Mouse (Mus musculus): ENCODE measurements around the gene Pramel7. TPM values are rescaled to one million over a fixed set of nuclear protein-coding genes. Genes with fewer than 3 reads are reported as not detected.

Gene Pramel7
- polyA plus RNA-seq, 1 experiment from 2014 or later = not detected

- Histone ChIP-seq H3K4me2 (replicated peaks; ENCODE audit: low read depth) (no peak overlapping the region), H3K36me3 (ENCODE audit: control insufficient read depth, insufficient read depth, low read length) (no peaks in the 10 kb centered on the region), H3K4me3 (ENCODE audit: low read depth, low read length) (no peak overlapping the region), H3K27me3 (ENCODE audit: control insufficient read depth, insufficient read depth, low read length) (no peaks in the 10 kb centered on the region), H3K9ac (ENCODE audit: low read length) (no peak overlapping the region), H3K9me3 (ENCODE audit: control insufficient read depth, low read length) (no peaks in the 10 kb centered on the region), H3K27ac (replicated peaks) (no peak overlapping the region), H3K4me1 (replicated peaks; ENCODE audit: control insufficient read depth, insufficient read depth) (no peaks in the 10 kb centered on the region)
- ATAC-seq (ENCODE audit: low FRiP score, low TSS enrichment) = no peak
- WGBS = 80% methylated on average over 3 of the region's 3 CpGs
- DNase-seq (ENCODE audit: low spot score) = no peak
- TF ChIP-seq EP300 (optimal IDR thresholded peaks at IDR 0.05) (no peak), CTCF (IDR thresholded peaks at IDR 0.05; ENCODE audit: low read depth) (no peak)
Observed at GRCm38 (mm10) chr2:87516581-87516980, 19.7 kb upstream of the Pramel7 start.

DNA sequence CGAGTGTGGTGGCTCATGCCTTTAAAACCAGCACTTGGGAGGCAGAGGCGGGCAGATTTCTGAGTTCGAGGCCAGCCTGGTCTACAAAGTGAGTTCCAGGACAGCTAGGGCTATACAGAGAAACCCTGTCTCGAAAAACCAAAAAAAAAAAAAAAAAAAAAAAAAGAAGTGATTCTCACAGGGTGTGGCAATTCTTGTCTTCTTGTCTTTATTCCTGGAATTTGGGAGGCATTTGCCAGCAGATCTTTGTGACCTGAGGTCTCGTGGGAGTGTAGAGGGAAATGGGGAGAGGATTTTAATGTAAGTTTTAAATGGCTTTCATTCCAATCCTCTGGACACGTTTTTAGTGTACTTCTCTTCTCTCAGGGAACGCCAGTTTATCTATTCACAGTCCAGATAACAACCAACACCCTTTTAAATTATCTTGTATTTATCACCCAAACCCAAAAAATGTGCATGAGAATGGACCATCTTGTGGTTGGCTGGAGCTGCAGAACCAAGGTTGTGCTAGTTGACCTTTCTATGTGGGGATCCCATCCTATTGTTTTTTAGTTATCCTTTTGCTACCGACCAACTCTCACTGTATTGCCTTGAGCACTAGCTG, 18.7 kb upstream of the Pramel7 start:
- no peak for ATAC-seq (ENCODE audit: low FRiP score, low TSS enrichment)
- H3K9ac ChIP-seq (ENCODE audit: low read length) = no peak overlapping the region
- 71% methylated on average over 7 of the region's 8 CpGs for WGBS
- no peaks in the 10 kb centered on the region for H3K27me3 ChIP-seq (ENCODE audit: control insufficient read depth, insufficient read depth, low read length)
- H3K36me3 ChIP-seq (ENCODE audit: control insufficient read depth, insufficient read depth, low read length) = no peaks in the 10 kb centered on the region
- H3K4me2 ChIP-seq (replicated peaks; ENCODE audit: low read depth) = no peak overlapping the region
- H3K4me1 ChIP-seq (replicated peaks; ENCODE audit: control insufficient read depth, insufficient read depth) = no peaks in the 10 kb centered on the region
- no peaks in the 10 kb centered on the region for H3K9me3 ChIP-seq (ENCODE audit: control insufficient read depth, low read length)
- no peak overlapping the region for H3K4me3 ChIP-seq (ENCODE audit: low read depth, low read length)
- TF ChIP-seq EP300 (optimal IDR thresholded peaks at IDR 0.05) (no peak), CTCF (IDR thresholded peaks at IDR 0.05; ENCODE audit: low read depth) (no peak)
- DNase-seq (ENCODE audit: low spot score) = no peak
- no peak overlapping the region for H3K27ac ChIP-seq (replicated peaks)

DNA sequence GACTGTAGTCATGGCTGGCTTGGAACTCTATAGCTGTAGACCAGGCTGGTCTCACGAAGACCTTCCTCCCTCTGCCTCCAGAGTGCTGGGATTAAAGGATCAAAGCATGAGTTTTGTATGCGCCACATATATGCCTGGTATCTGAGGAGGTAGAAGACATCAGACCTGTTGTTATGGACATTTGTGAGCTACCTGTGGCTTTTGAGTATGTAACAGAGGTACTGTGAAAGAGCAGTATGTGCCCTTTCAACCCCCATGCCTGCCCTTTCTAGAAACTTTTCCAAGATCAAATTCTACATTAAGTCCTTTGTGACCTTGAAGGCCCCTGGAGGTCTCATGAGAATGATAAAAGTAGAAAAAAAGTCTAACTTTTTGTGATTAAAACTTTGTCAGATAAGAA, 18.2 kb upstream of the Pramel7 start:
- Histone ChIP-seq H3K4me2 (replicated peaks; ENCODE audit: low read depth) (no peak overlapping the region), H3K4me3 (ENCODE audit: low read depth, low read length) (no peak overlapping the region), H3K9ac (ENCODE audit: low read length) (no peak overlapping the region), H3K27ac (replicated peaks) (no peak overlapping the region), H3K36me3 (ENCODE audit: control insufficient read depth, insufficient read depth, low read length) (no peaks in the 10 kb centered on the region), H3K4me1 (replicated peaks; ENCODE audit: control insufficient read depth, insufficient read depth) (no peaks in the 10 kb centered on the region), H3K9me3 (ENCODE audit: control insufficient read depth, low read length) (no peaks in the 10 kb centered on the region), H3K27me3 (ENCODE audit: control insufficient read depth, insufficient read depth, low read length) (no peaks in the 10 kb centered on the region)
- ATAC-seq (ENCODE audit: low FRiP score, low TSS enrichment) (no peak), DNase-seq (ENCODE audit: low spot score) (no peak)
- TF ChIP-seq EP300 (optimal IDR thresholded peaks at IDR 0.05) (no peak), CTCF (IDR thresholded peaks at IDR 0.05; ENCODE audit: low read depth) (no peak)
- WGBS = 79% methylated on average over 2 of the region's 2 CpGs

DNA sequence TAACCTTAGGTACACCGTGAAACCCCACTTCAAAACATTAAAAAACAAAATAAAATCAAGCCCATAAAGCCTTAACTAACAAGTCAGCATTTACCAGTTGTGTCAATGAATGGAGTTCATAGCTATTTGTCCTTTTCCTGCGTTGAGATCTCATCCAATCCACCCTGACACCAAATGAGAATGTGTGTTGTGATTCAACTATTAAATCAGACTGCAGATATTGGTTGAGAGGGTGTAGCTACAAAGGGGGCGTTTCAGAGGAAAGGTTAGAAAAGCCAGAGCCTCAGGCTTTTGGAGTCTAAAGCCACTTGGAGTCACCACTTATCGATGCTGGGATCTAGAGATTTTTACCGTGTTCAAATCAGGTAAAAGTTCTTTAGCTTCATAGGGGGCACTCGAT, 9.4 kb upstream of the Pramel7 start, which contains the start of gene Pramel6:
Gene Pramel6 (plus strand): TSS at position 301 of the 400 bp plus-strand sequence.
- Histone ChIP-seq H3K9me3 (ENCODE audit: control insufficient read depth, low read length) (no peaks in the 10 kb centered on the region), H3K27me3 (ENCODE audit: control insufficient read depth, insufficient read depth, low read length) (no peaks in the 10 kb centered on the region), H3K36me3 (ENCODE audit: control insufficient read depth, insufficient read depth, low read length) (no peaks in the 10 kb centered on the region), H3K4me2 (replicated peaks; ENCODE audit: low read depth) (no peak within 1 kb of the TSS), H3K27ac (replicated peaks) (no peak within 1 kb of the TSS), H3K4me1 (replicated peaks; ENCODE audit: control insufficient read depth, insufficient read depth) (no peaks in the 10 kb centered on the region), H3K4me3 (ENCODE audit: low read depth, low read length) (no peak within 1 kb of the TSS), H3K9ac (ENCODE audit: low read length) (no peak within 1 kb of the TSS)
- 77% methylated on average over 6 of the region's 6 CpGs for WGBS
- no peak for ATAC-seq (ENCODE audit: low FRiP score, low TSS enrichment)
- TF ChIP-seq EP300 (optimal IDR thresholded peaks at IDR 0.05) (no peak), CTCF (IDR thresholded peaks at IDR 0.05; ENCODE audit: low read depth) (no peak)
- DNase-seq (ENCODE audit: low spot score) = no peak

GRCm38 (mm10) chr2:87482276-87482675, 14.6 kb downstream of the Pramel7 start:
- no peaks in the 10 kb centered on the region for H3K9me3 ChIP-seq (ENCODE audit: control insufficient read depth, low read length)
- TF ChIP-seq CTCF (IDR thresholded peaks at IDR 0.05; ENCODE audit: low read depth) (no peak), EP300 (optimal IDR thresholded peaks at IDR 0.05) (no peak)
- no peak overlapping the region for H3K27ac ChIP-seq (replicated peaks)
- H3K9ac ChIP-seq (ENCODE audit: low read length) = no peak overlapping the region
- no peak overlapping the region for H3K4me3 ChIP-seq (ENCODE audit: low read depth, low read length)
- H3K4me2 ChIP-seq (replicated peaks; ENCODE audit: low read depth) = no peak overlapping the region
- 78% methylated on average over 2 of the region's 2 CpGs for WGBS
- no peak for ATAC-seq (ENCODE audit: low FRiP score, low TSS enrichment)
- no peaks in the 10 kb centered on the region for H3K36me3 ChIP-seq (ENCODE audit: control insufficient read depth, insufficient read depth, low read length)
- no peak for DNase-seq (ENCODE audit: low spot score)
- no peaks in the 10 kb centered on the region for H3K4me1 ChIP-seq (replicated peaks; ENCODE audit: control insufficient read depth, insufficient read depth)
- no peaks in the 10 kb centered on the region for H3K27me3 ChIP-seq (ENCODE audit: control insufficient read depth, insufficient read depth, low read length)

- DNase-seq (ENCODE audit: low spot score) (no peak), ATAC-seq (ENCODE audit: low FRiP score, low TSS enrichment) (no peak)
- Histone ChIP-seq H3K9ac (ENCODE audit: low read length) (no peak overlapping the region), H3K9me3 (ENCODE audit: control insufficient read depth, low read length) (no peaks in the 10 kb centered on the region), H3K4me2 (replicated peaks; ENCODE audit: low read depth) (no peak overlapping the region), H3K36me3 (ENCODE audit: control insufficient read depth, insufficient read depth, low read length) (no peaks in the 10 kb centered on the region), H3K4me1 (replicated peaks; ENCODE audit: control insufficient read depth, insufficient read depth) (no peaks in the 10 kb centered on the region), H3K27me3 (ENCODE audit: control insufficient read depth, insufficient read depth, low read length) (no peaks in the 10 kb centered on the region), H3K4me3 (ENCODE audit: low read depth, low read length) (no peak overlapping the region), H3K27ac (replicated peaks) (no peak overlapping the region)
- WGBS = 74% methylated on average over 4 of the region's 4 CpGs
- TF ChIP-seq CTCF (IDR thresholded peaks at IDR 0.05; ENCODE audit: low read depth) (no peak), EP300 (optimal IDR thresholded peaks at IDR 0.05) (no peak)
Observed at GRCm38 (mm10) chr2:87481158-87481557, 15.7 kb downstream of the Pramel7 start.

All from stomach, postnatal 0 days (tissue).